In genomic region chr7:28944756-28945415, GRCm38 (mm10) we compare ENCODE assay signal across 12 mouse cellular contexts. TPM values are rescaled to one million over a fixed set of nuclear protein-coding genes. Genes with fewer than 3 reads are reported as not detected.
DNase-seq lines count a peak whose midpoint lies in the region; ATAC-seq and TF ChIP-seq lines count a peak whose summit lies in the region.
"Had no signal": no experiment of that assay in that cellular context is flagged by ENCODE, and none has a peak within 500 bp of the region (broad histone marks: within the 10 kb centered on the region; RNA-seq: fewer than 3 reads in every experiment).

No protein-coding gene starts in this region.

- H3K27ac ChIP-seq in kidney, postnatal 0 days, result peak overlapping the region; percentile 92
- peak overlapping the region; percentile 57 for H3K27ac ChIP-seq in forebrain, embryonic 13.5 days
- H3K27ac ChIP-seq in limb, embryonic 13.5 days, result peak overlapping the region; percentile 94
- H3K27ac ChIP-seq: macrophage had no signal

- ATAC-seq in kidney, postnatal 0 days (replicated peaks; ENCODE audit: low FRiP score, low read depth), result peak; percentile 42; the same call in 1 of the 2 replicates
- peak; percentile 58; the same call in 1 of the 2 replicates for ATAC-seq in forebrain, embryonic 13.5 days
- peak; percentile 6; the same call in 1 of the 2 replicates for ATAC-seq in limb, embryonic 13.5 days (ENCODE audit: low FRiP score, low read depth)

- no peak for TF ChIP-seq CTCF in kidney, postnatal 0 days (IDR thresholded peaks at IDR 0.05; ENCODE audit: low read depth)

- H3K9ac ChIP-seq in kidney, postnatal 0 days (ENCODE audit: low read depth, low read length), result 0 out of 2 replicates have a peak overlapping the region, but pooled peaks have one; percentile 23
- H3K9ac ChIP-seq in forebrain, embryonic 13.5 days, result 0 out of 2 replicates have a peak overlapping the region, but pooled peaks have one; percentile 31
- H3K9ac ChIP-seq in limb, embryonic 13.5 days, result peak overlapping the region; percentile 54; the same call in 1 of the 2 replicates

- WGBS in kidney, postnatal 0 days, result 35% methylated on average over 6 of the region's 6 CpGs
- 25% methylated on average over 6 of the region's 6 CpGs for WGBS in forebrain, embryonic 13.5 days
- 29% methylated on average over 6 of the region's 6 CpGs for WGBS in limb, embryonic 13.5 days

- peaks cover 81% of the 10 kb centered on the region for H3K4me1 ChIP-seq in kidney, postnatal 0 days (replicated peaks; ENCODE audit: insufficient read depth, low read length)
- H3K4me1 ChIP-seq in forebrain, embryonic 13.5 days, result peaks cover 30% of the 10 kb centered on the region
- H3K4me1 ChIP-seq in limb, embryonic 13.5 days, result peaks cover 93% of the 10 kb centered on the region

- peak overlapping the region; percentile 25; the same call in 1 of the 2 replicates for H3K4me2 ChIP-seq in kidney, postnatal 0 days (ENCODE audit: low read length)
- H3K4me2 ChIP-seq in forebrain, embryonic 13.5 days, result 0 out of 2 replicates have a peak overlapping the region, but pooled peaks have one; percentile 0
- H3K4me2 ChIP-seq in limb, embryonic 13.5 days (replicated peaks), result peak overlapping the region; percentile 50

- no peaks in the 10 kb centered on the region for H3K27me3 ChIP-seq in kidney, postnatal 0 days (ENCODE audit: insufficient read depth, low read length)
- peaks cover 6% of the 10 kb centered on the region; the same call in 1 of the 2 replicates for H3K27me3 ChIP-seq in forebrain, embryonic 13.5 days
- H3K27me3 ChIP-seq in limb, embryonic 13.5 days, result no peaks in the 10 kb centered on the region
- H3K27me3 ChIP-seq: Patski had no signal

- H3K4me3 ChIP-seq in kidney, postnatal 0 days (replicated peaks; ENCODE audit: low read depth, low read length), result no peak overlapping the region
- no peak overlapping the region for H3K4me3 ChIP-seq in forebrain, embryonic 13.5 days
- H3K4me3 ChIP-seq in limb, embryonic 13.5 days, result no peak overlapping the region
- H3K4me3 ChIP-seq: erythroblast, embryonic 14.5 days had no signal

- no peak for DNase-seq in kidney, postnatal 0 days (ENCODE audit: low spot score)
- no peak for DNase-seq in kidney, postnatal 25 days
- peak; percentile 47 for DNase-seq in ES-CJ7 (ENCODE audit: low read depth, low spot score)
- no peak for DNase-seq in adrenal gland, postnatal 14 days
- DNase-seq in urinary bladder, postnatal 14 days (ENCODE audit: low spot score), result no peak
- DNase-seq in layer of hippocampus, adult 9-11 months, result no peak
- DNase-seq: thymus, postnatal 36 days had no signal

- H3K36me3 ChIP-seq in kidney, postnatal 0 days (ENCODE audit: insufficient read depth, low read length), result no peaks in the 10 kb centered on the region
- peaks cover 9% of the 10 kb centered on the region; the same call in 1 of the 2 replicates for H3K36me3 ChIP-seq in forebrain, embryonic 13.5 days (ENCODE audit: poor library complexity, severe bottlenecking)
- H3K36me3 ChIP-seq in limb, embryonic 13.5 days, result peaks cover 23% of the 10 kb centered on the region; the same call in 1 of the 2 replicates

- no peaks in the 10 kb centered on the region for H3K9me3 ChIP-seq in kidney, postnatal 0 days (replicated peaks; ENCODE audit: low read length)
- no peaks in the 10 kb centered on the region for H3K9me3 ChIP-seq in forebrain, embryonic 13.5 days (replicated peaks)
- H3K9me3 ChIP-seq in limb, embryonic 13.5 days, result no peaks in the 10 kb centered on the region

RNA-seq across cellular contexts. Expression of gene Actn4, which starts 17.3 kb away (rescaled TPM):
- polyA plus RNA-seq in kidney, postnatal 0 days (2015; fragmentation: Nextera tagmentation; extraction: Ambion mirVana), result 255 and 280 TPM in 2 replicates
- polyA plus RNA-seq in forebrain, embryonic 13.5 days (2015; fragmentation: Nextera tagmentation; extraction: Ambion mirVana), result 114 and 136 TPM in 2 replicates
- 270 and 300 TPM in 2 replicates for polyA plus RNA-seq in limb, embryonic 13.5 days (2015; fragmentation: Nextera tagmentation; extraction: Ambion mirVana)
- 271 and 282 TPM in 2 replicates for total RNA-seq in adrenal gland, postnatal 14 days (2021)

RNA-seq across cellular contexts. Expression of gene Eif3k, which starts 36.8 kb away (rescaled TPM):
- polyA plus RNA-seq in kidney, postnatal 0 days (2015; fragmentation: Nextera tagmentation; extraction: Ambion mirVana), result 467 and 479 TPM in 2 replicates
- polyA plus RNA-seq in forebrain, embryonic 13.5 days (2015; fragmentation: Nextera tagmentation; extraction: Ambion mirVana), result 351 and 356 TPM in 2 replicates
- 422 and 454 TPM in 2 replicates for polyA plus RNA-seq in limb, embryonic 13.5 days (2015; fragmentation: Nextera tagmentation; extraction: Ambion mirVana)
- 233 and 240 TPM in 2 replicates for total RNA-seq in adrenal gland, postnatal 14 days (2021)

RNA-seq across cellular contexts. Expression of gene Map4k1, which starts 37.0 kb away (rescaled TPM):
- 7.6 and 9.5 TPM in 2 replicates for polyA plus RNA-seq in kidney, postnatal 0 days (2015; fragmentation: Nextera tagmentation; extraction: Ambion mirVana)
- polyA plus RNA-seq in forebrain, embryonic 13.5 days (2015; fragmentation: Nextera tagmentation; extraction: Ambion mirVana), result 4.3 and 4.4 TPM in 2 replicates
- 9.5 and 10.0 TPM in 2 replicates for polyA plus RNA-seq in limb, embryonic 13.5 days (2015; fragmentation: Nextera tagmentation; extraction: Ambion mirVana)
- total RNA-seq in adrenal gland, postnatal 14 days (2021), result 1.8 and 7.9 TPM in 2 replicates

Comparison
In these comparisons a context has a peak if more than half of its experiments do, and no peak if none do; other contexts are left out.
1. ATAC-seq: peak in every context shown above with its lines; median percentile 58 in forebrain, embryonic 13.5 days; 42 in kidney, postnatal 0 days; 6 in limb, embryonic 13.5 days.
2. H3K4me2 ChIP-seq: peak in every context shown above with its lines; median percentile 50 in limb, embryonic 13.5 days; 25 in kidney, postnatal 0 days; 0 in forebrain, embryonic 13.5 days.